Mouse (Mus musculus): ENCODE results near the gene Wdr13. TPM values are rescaled to one million over a fixed set of nuclear protein-coding genes. Genes with fewer than 3 reads are reported as not detected.
A peak's percentile ranks its signal among the peaks of the same experiment; 100 is the strongest.

Gene Wdr13
- polyA plus RNA-seq, 1 experiment: 137 TPM

DNA sequence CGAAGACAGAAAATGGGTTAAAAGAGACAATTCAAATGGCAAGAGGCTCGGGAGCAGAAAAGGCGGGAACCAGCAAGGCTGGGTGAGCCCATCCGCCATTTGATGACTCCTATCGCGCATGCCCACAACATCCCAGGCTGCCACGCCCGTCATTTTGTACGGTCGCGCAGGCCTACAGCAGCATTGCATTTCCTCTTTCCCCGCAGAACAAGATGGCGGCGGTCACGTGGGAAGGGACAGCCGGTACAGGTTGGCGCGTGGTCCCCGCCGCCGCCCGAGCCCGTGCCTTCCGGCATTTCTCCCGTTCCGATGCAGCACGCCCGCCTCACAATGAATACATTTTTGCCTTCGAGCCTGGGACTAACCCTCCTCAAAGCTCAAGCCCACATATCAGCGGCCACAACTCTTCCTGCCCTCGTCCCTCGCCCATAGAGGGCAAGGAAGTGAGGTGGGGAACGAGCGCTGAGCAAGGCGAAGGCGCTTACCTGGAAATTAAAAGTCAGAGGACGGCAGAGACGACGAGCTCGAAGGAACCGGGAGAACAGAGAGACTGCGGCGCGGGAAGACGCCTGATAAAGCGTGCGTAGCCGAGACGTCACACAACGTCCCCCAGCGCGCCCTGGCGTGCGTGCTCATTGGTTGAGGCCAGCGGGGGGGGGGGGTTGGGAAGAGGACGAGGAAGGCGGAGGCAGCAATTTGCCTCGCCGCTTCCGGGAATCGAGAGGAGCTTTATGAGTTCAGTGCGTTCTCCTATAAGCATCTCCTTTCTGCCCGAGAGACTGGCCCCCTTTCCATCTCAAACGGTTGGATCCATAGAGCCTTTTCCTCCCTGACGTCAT, 12.7 kb upstream of the Wdr13 start, which contains the start of gene Rbm3:
Gene Rbm3 (minus strand): TSS at position 728 of the 839 bp plus-strand sequence.
- 33% methylated on average over 65 of the region's 65 CpGs for WGBS
- Histone ChIP-seq H3K4me1 (ENCODE audit: control insufficient read depth, insufficient read depth, low read length) (peaks cover 3% of the 10 kb centered on the region; the same call in 1 of the 2 replicates), H3K4me3 (replicated peaks; ENCODE audit: extremely low read depth, low read depth, low read length) (peak within 1 kb of the TSS; percentile 100)
- no peak for TF ChIP-seq CTCF (IDR thresholded peaks at IDR 0.05; ENCODE audit: insufficient read depth, low read length)
- peak; percentile 90 for TF ChIP-seq POLR2A (IDR thresholded peaks at IDR 0.05; ENCODE audit: borderline replicate concordance, extremely low read depth, low read depth, low read length)
- DNase-seq: peak; percentile 70

DNA sequence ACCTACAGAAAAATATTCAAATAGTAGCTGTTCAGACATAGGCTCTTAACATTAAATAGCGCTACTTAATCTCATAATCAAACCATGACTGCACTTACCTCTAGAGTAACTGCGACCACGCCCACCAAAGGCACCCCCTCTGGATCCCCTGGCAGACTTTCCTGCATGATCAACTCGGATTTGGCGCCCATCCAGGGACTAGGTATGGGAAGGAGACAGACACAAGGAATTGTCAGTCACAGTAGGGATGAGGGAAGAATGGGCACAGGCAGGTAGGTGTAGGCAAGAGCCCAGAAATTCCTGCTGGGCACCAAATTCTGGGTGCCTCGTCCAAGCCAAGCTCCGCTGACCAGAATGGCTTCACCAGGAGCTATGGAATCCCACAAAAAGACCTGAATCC, 11.1 kb upstream of the Wdr13 start:
- H3K4me1 ChIP-seq (ENCODE audit: control insufficient read depth, insufficient read depth, low read length): peaks cover 3% of the 10 kb centered on the region; the same call in 1 of the 2 replicates
- DNase-seq: no peak
- TF ChIP-seq POLR2A (IDR thresholded peaks at IDR 0.05; ENCODE audit: borderline replicate concordance, extremely low read depth, low read depth, low read length) (no peak), CTCF (IDR thresholded peaks at IDR 0.05; ENCODE audit: insufficient read depth, low read length) (no peak)
- no peak overlapping the region for H3K4me3 ChIP-seq (replicated peaks; ENCODE audit: extremely low read depth, low read depth, low read length)
- 65% methylated on average over 7 of the region's 7 CpGs for WGBS

DNA sequence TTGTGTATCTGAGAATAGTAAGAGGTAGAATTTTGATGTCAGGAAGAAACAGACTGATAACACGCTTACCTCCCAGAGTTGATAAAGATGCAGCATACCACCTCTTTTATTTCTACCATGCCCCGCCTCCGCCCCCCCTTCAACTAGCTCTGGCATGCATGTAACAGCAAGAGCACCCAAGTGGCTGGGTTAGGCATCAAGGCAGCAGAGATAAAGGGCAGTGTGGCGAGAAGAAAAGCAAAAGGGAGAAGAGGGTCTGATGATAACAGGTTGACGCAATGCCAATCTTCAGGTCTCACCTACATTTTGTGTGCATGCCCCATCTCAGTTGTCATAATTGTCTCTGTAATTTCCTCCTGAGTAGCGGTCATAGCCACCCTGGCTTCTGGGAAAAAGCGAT, 10.3 kb upstream of the Wdr13 start:
- no peak for DNase-seq
- Histone ChIP-seq H3K4me3 (replicated peaks; ENCODE audit: extremely low read depth, low read depth, low read length) (no peak overlapping the region), H3K4me1 (ENCODE audit: control insufficient read depth, insufficient read depth, low read length) (peaks cover 3% of the 10 kb centered on the region; the same call in 1 of the 2 replicates)
- 78% methylated on average over 7 of the region's 7 CpGs for WGBS
- TF ChIP-seq POLR2A (IDR thresholded peaks at IDR 0.05; ENCODE audit: borderline replicate concordance, extremely low read depth, low read depth, low read length) (no peak), CTCF (IDR thresholded peaks at IDR 0.05; ENCODE audit: insufficient read depth, low read length) (no peak)

DNA sequence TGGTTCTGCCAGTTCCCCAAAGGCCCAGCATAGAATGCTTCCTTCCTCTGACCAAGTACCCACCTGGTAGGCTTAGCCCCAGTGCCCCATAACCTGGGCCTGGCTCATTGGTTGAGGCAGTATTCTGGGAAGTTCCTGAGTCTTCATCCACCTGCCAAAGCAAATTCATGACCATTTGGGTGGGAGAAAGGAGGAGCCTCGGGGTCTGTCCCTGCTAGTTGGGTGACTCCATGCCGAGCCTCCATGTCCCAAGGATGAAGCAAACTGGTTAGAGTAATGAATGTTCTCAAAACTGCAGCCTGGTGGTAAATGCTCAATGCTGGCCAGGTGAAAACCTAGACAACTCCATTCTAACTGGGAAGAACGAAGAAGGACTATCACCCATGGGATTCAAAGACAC, 8.4 kb upstream of the Wdr13 start:
- TF ChIP-seq POLR2A (IDR thresholded peaks at IDR 0.05; ENCODE audit: borderline replicate concordance, extremely low read depth, low read depth, low read length) (no peak), CTCF (IDR thresholded peaks at IDR 0.05; ENCODE audit: insufficient read depth, low read length) (no peak)
- H3K4me3 ChIP-seq (replicated peaks; ENCODE audit: extremely low read depth, low read depth, low read length): no peak overlapping the region
- WGBS: 62% methylated on average over 3 of the region's 3 CpGs
- H3K4me1 ChIP-seq (ENCODE audit: control insufficient read depth, insufficient read depth, low read length): peaks cover 1% of the 10 kb centered on the region; the same call in 1 of the 2 replicates
- no peak for DNase-seq

DNA sequence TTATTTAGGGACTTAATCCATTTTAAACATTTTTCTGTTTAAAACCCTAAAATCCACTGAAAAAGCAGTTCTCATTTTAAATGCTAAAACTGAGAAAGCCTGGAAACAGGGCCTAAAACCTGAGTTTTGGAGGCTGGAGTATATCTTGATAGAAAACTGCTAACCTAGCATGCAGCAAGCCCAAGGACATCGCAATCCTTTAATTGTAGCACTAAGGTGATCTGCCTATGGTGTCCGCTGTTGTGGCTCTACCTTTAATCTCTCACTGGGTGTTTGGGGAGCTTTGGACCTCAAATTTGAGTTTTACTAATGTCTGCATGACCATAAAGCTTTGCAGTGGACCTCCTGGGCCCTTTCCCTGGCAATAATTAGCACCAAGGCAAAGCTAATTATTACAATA, 7.8 kb upstream of the Wdr13 start:
- H3K4me1 ChIP-seq (ENCODE audit: control insufficient read depth, insufficient read depth, low read length): no peaks in the 10 kb centered on the region; the same call in 1 of the 2 replicates
- WGBS: 90% methylated on average over 2 of the region's 2 CpGs
- DNase-seq: no peak
- no peak overlapping the region for H3K4me3 ChIP-seq (replicated peaks; ENCODE audit: extremely low read depth, low read depth, low read length)
- TF ChIP-seq CTCF (IDR thresholded peaks at IDR 0.05; ENCODE audit: insufficient read depth, low read length) (no peak), POLR2A (IDR thresholded peaks at IDR 0.05; ENCODE audit: borderline replicate concordance, extremely low read depth, low read depth, low read length) (no peak)

DNA sequence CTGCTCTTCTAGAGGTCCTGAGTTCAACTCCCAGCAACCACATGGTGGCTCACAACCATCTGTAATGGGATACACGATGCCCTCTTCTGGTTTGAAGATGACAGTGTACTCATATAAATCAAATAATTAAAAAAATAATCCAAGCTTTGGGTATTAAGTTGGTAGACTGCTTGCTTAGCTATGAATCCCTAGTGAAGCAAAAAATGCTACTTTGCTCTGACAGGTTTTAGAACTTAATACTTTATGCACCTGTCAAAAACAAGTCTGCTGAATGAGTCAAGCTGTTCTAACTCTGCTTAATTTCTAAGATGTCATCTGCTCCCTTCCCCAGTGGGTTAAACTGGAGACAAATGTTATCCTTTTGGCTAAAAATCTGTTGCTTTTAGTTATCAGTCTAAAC, 6.8 kb upstream of the Wdr13 start:
- no peak for DNase-seq
- 33% methylated on average over 1 of the region's 1 CpGs for WGBS
- TF ChIP-seq CTCF (IDR thresholded peaks at IDR 0.05; ENCODE audit: insufficient read depth, low read length) (no peak), POLR2A (IDR thresholded peaks at IDR 0.05; ENCODE audit: borderline replicate concordance, extremely low read depth, low read depth, low read length) (no peak)
- H3K4me3 ChIP-seq (replicated peaks; ENCODE audit: extremely low read depth, low read depth, low read length): no peak overlapping the region
- no peaks in the 10 kb centered on the region; the same call in 1 of the 2 replicates for H3K4me1 ChIP-seq (ENCODE audit: control insufficient read depth, insufficient read depth, low read length)

DNA sequence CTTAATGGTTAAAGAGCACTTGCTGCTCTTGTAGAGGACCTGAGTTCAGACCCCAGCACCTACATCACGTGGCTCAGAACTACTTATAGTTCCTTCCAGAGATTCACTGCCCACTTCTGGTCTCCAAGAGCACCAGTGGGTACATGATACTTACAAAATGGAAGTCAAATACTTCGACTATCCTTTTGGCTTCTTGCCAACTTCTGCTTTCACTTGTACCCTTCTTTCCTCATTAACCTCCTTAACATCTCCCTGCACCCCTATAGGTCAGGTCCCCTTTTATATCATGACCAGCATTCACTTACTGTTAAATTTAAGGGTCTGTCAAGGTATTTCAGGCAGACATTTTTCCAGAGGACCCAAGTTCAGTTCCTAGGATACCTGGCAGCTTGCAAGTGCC, 3.2 kb upstream of the Wdr13 start:
- Histone ChIP-seq H3K4me3 (replicated peaks; ENCODE audit: extremely low read depth, low read depth, low read length) (no peak overlapping the region), H3K4me1 (ENCODE audit: control insufficient read depth, insufficient read depth, low read length) (peaks cover 2% of the 10 kb centered on the region; the same call in 1 of the 2 replicates)
- DNase-seq: no peak
- TF ChIP-seq POLR2A (IDR thresholded peaks at IDR 0.05; ENCODE audit: borderline replicate concordance, extremely low read depth, low read depth, low read length) (no peak), CTCF (IDR thresholded peaks at IDR 0.05; ENCODE audit: insufficient read depth, low read length) (no peak)
- WGBS: 32% methylated on average over 2 of the region's 2 CpGs

DNA sequence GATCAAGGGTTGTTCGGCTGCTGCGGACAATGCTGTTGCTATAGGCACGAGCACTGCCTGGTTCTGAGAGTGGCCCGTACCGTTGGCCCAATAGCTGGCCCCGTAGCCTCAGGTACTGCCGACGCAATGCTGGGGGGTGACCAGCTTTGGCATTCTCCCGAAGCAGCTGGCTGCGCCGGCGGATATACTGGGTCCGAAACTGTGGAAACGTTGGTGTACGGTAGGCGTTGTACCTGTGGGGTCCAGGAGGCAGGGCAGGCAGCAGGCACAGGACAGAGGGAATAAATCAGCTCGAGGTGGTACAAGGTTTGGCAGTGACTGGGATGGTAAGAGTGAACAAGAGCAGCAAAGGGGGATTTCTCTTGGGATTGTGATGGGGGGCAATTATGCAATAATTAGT, 1.3 kb downstream of the Wdr13 start:
- no peak overlapping the region for H3K4me3 ChIP-seq (replicated peaks; ENCODE audit: extremely low read depth, low read depth, low read length)
- DNase-seq: no peak
- peaks cover 2% of the 10 kb centered on the region; the same call in 1 of the 2 replicates for H3K4me1 ChIP-seq (ENCODE audit: control insufficient read depth, insufficient read depth, low read length)
- TF ChIP-seq POLR2A (IDR thresholded peaks at IDR 0.05; ENCODE audit: borderline replicate concordance, extremely low read depth, low read depth, low read length) (no peak), CTCF (IDR thresholded peaks at IDR 0.05; ENCODE audit: insufficient read depth, low read length) (no peak)
- 86% methylated on average over 17 of the region's 17 CpGs for WGBS

DNA sequence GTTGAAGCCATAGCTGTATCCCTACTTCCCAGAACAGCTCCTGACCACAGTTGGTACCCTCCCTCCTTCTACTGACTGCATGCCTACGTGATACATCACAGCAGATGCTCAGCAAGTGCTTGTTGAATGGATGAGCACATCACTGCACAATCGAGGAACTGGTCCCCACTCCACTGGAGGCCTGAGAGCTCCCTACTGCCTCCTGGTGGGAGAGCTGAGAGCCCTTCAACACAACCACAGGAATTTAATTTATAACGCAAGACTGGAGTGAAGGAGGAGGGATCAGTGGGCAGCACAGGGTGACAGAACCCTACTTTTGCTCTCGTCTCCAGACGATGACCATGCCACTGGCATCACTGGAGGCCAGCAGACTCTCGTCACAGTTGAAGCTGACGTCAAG, 7.5 kb downstream of the Wdr13 start:
- no peak for DNase-seq
- peak; percentile 21; the same call in 1 of the 2 replicates for TF ChIP-seq CTCF (IDR thresholded peaks at IDR 0.05; ENCODE audit: insufficient read depth, low read length)
- TF ChIP-seq POLR2A (IDR thresholded peaks at IDR 0.05; ENCODE audit: borderline replicate concordance, extremely low read depth, low read depth, low read length): no peak
- 69% methylated on average over 7 of the region's 7 CpGs for WGBS
- Histone ChIP-seq H3K4me1 (ENCODE audit: control insufficient read depth, insufficient read depth, low read length) (no peaks in the 10 kb centered on the region), H3K4me3 (replicated peaks; ENCODE audit: extremely low read depth, low read depth, low read length) (no peak overlapping the region)
